Mouse (Mus musculus): ENCODE measurements around the gene Gm43638.
"Not testable (repeated sequence)": the region's sequence is repeated elsewhere in the genome, so short reads cannot be mapped to it uniquely, and the experiment has no call there.

DNA sequence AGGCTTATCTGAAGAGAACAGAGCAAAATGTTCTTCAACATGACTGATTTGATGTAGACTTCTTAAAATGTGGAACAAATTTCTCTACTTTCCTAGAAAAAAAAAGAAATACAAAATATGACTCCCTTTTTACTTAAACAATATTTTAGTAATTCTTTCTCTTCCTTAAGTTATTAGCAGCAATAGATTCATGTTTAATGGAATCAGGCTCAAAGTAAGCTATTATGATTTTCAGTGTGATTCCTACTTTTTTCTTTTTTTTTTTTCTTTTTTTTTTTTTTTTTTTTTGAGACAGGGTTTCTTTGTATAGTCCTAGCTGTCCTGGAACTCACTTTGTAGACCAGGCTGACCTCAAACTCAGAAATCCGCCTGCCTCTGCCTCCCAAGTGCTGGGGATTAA lies at the start of gene Gm43638:
- not testable (repeated sequence) for TF ChIP-seq CTCF (conservative IDR thresholded peaks at IDR 0.05; ENCODE audit: low read length); NANOG (IDR thresholded peaks at IDR 0.05; ENCODE audit: borderline replicate concordance, low read length)
